10 mouse cellular contexts compared by ENCODE assay signal in the genomic region with DNA sequence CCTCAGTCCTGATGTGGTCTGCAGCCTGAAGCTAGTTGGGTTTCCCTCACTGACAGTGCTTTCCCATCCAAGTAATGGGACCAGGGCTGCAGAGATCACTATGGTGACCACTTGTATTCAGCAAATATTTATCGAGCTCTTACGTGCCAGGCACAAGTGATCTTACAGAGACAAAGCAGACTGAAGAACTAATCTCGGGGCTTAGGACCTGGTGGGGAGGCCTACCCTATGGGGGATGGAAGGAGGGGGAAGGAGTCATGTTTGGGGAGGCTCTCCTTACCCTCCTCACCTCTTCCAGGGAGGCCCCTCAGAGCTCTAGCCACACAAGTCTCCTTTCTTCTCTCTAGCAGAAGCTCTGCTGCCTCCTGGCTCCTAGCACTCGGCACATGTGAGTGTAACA. TPM values are rescaled to one million over a fixed set of nuclear protein-coding genes. Genes with fewer than 3 reads are reported as not detected.
DNase-seq lines count a peak whose midpoint lies in the region; ATAC-seq and TF ChIP-seq lines count a peak whose summit lies in the region.
"Had no signal": no experiment of that assay in that cellular context is flagged by ENCODE, and none has a peak within 500 bp of the region (broad histone marks: within the 10 kb centered on the region; RNA-seq: fewer than 3 reads in every experiment).

No protein-coding gene starts in this region.

- no peak overlapping the region for H3K4me3 ChIP-seq in kidney, embryonic 16.5 days (ENCODE audit: low read length)
- H3K4me3 ChIP-seq in midbrain, embryonic 11.5 days (ENCODE audit: low read depth, low read length): no peak overlapping the region
- H3K4me3 ChIP-seq in midbrain, embryonic 13.5 days (replicated peaks): no peak overlapping the region
- H3K4me3 ChIP-seq in intestine, postnatal 0 days (ENCODE audit: low read depth, low read length): no peak overlapping the region
- H3K4me3 ChIP-seq: embryonic facial prominence, embryonic 15.5 days; forebrain, embryonic 15.5 days had no signal

- peak overlapping the region; percentile 52 for H3K27ac ChIP-seq in kidney, embryonic 16.5 days (ENCODE audit: low read length)
- H3K27ac ChIP-seq in midbrain, embryonic 11.5 days (ENCODE audit: low read depth, low read length): no peak overlapping the region
- no peak overlapping the region for H3K27ac ChIP-seq in midbrain, embryonic 13.5 days
- H3K27ac ChIP-seq in intestine, postnatal 0 days (ENCODE audit: low read depth, low read length): 0 out of 2 replicates have a peak overlapping the region, but pooled peaks have one; percentile 46
- H3K27ac ChIP-seq: embryonic facial prominence, embryonic 15.5 days; forebrain, embryonic 15.5 days; hindbrain, postnatal 0 days had no signal

- peaks cover 20% of the 10 kb centered on the region for H3K4me1 ChIP-seq in kidney, embryonic 16.5 days (ENCODE audit: insufficient read depth, low read length)
- peaks cover 11% of the 10 kb centered on the region for H3K4me1 ChIP-seq in midbrain, embryonic 11.5 days (ENCODE audit: control insufficient read depth, insufficient read depth, low read length)
- H3K4me1 ChIP-seq in midbrain, embryonic 13.5 days (replicated peaks): peaks cover 33% of the 10 kb centered on the region
- peaks cover 18% of the 10 kb centered on the region for H3K4me1 ChIP-seq in intestine, postnatal 0 days (replicated peaks; ENCODE audit: control insufficient read depth, insufficient read depth, low read length)

- ATAC-seq in kidney, embryonic 16.5 days (ENCODE audit: low FRiP score, low TSS enrichment): no peak
- ATAC-seq in midbrain, embryonic 11.5 days (ENCODE audit: low FRiP score): no peak
- no peak for ATAC-seq in midbrain, embryonic 13.5 days
- ATAC-seq in intestine, postnatal 0 days: no peak
- ATAC-seq in megakaryocyte, adult 5-6 weeks (ENCODE audit: poor library complexity, severe bottlenecking): 0 out of 2 replicates have a peak, but pooled peaks have one; percentile 1
- ATAC-seq: forebrain, embryonic 15.5 days; hindbrain, postnatal 0 days had no signal

- H3K9ac ChIP-seq in kidney, embryonic 16.5 days (replicated peaks; ENCODE audit: low read length): no peak overlapping the region
- H3K9ac ChIP-seq in midbrain, embryonic 11.5 days (ENCODE audit: low read length): no peak overlapping the region; the same call in 1 of the 2 replicates
- H3K9ac ChIP-seq in midbrain, embryonic 13.5 days (replicated peaks): no peak overlapping the region
- H3K9ac ChIP-seq in intestine, postnatal 0 days (ENCODE audit: low read depth, low read length): no peak overlapping the region
- H3K9ac ChIP-seq: embryonic facial prominence, embryonic 15.5 days; forebrain, embryonic 15.5 days had no signal

- WGBS in kidney, embryonic 16.5 days: 76% methylated on average over 4 of the region's 4 CpGs
- 23% methylated on average over 4 of the region's 4 CpGs for WGBS in midbrain, embryonic 11.5 days
- 17% methylated on average over 4 of the region's 4 CpGs for WGBS in midbrain, embryonic 13.5 days
- 45% methylated on average over 4 of the region's 4 CpGs for WGBS in intestine, postnatal 0 days

- H3K27me3 ChIP-seq in kidney, embryonic 16.5 days (ENCODE audit: insufficient read depth, low read length): peaks cover 14% of the 10 kb centered on the region
- H3K27me3 ChIP-seq in midbrain, embryonic 11.5 days (ENCODE audit: control insufficient read depth, insufficient read depth, low read length): peaks cover 23% of the 10 kb centered on the region
- H3K27me3 ChIP-seq in midbrain, embryonic 13.5 days: peaks cover 24% of the 10 kb centered on the region
- H3K27me3 ChIP-seq in intestine, postnatal 0 days (replicated peaks; ENCODE audit: control insufficient read depth, insufficient read depth, low read length): peaks cover 6% of the 10 kb centered on the region; the same call in 1 of the 2 replicates

- no peak for TF ChIP-seq CTCF in intestine, postnatal 0 days (IDR thresholded peaks at IDR 0.05; ENCODE audit: low read depth)

- no peak overlapping the region for H3K4me2 ChIP-seq in kidney, embryonic 16.5 days (replicated peaks; ENCODE audit: low read depth, low read length)
- H3K4me2 ChIP-seq in midbrain, embryonic 11.5 days: no peak overlapping the region
- H3K4me2 ChIP-seq in midbrain, embryonic 13.5 days (replicated peaks): no peak overlapping the region
- 0 out of 2 replicates have a peak overlapping the region, but pooled peaks have one; percentile 17 for H3K4me2 ChIP-seq in intestine, postnatal 0 days (replicated peaks; ENCODE audit: low read depth)
- H3K4me2 ChIP-seq: embryonic facial prominence, embryonic 15.5 days; forebrain, embryonic 15.5 days had no signal

- no peaks in the 10 kb centered on the region for H3K9me3 ChIP-seq in kidney, embryonic 16.5 days (ENCODE audit: low read length)
- H3K9me3 ChIP-seq in midbrain, embryonic 11.5 days (ENCODE audit: control insufficient read depth, low read length): no peaks in the 10 kb centered on the region
- H3K9me3 ChIP-seq in midbrain, embryonic 13.5 days: no peaks in the 10 kb centered on the region
- H3K9me3 ChIP-seq in intestine, postnatal 0 days (ENCODE audit: control insufficient read depth): no peaks in the 10 kb centered on the region
- H3K9me3 ChIP-seq: embryonic facial prominence, embryonic 15.5 days; forebrain, embryonic 15.5 days had no signal

- DNase-seq in kidney, adult 18-20 months: no peak
- DNase-seq in midbrain, embryonic 11.5 days (ENCODE audit: low spot score, missing footprints): peak; percentile 82
- DNase-seq in frontal cortex, postnatal 10 days (ENCODE audit: low spot score in 2 of 2): no peak

- no peaks in the 10 kb centered on the region for H3K36me3 ChIP-seq in kidney, embryonic 16.5 days (ENCODE audit: insufficient read depth, low read length)
- no peaks in the 10 kb centered on the region for H3K36me3 ChIP-seq in midbrain, embryonic 11.5 days (ENCODE audit: control insufficient read depth, insufficient read depth, low read length)
- no peaks in the 10 kb centered on the region for H3K36me3 ChIP-seq in midbrain, embryonic 13.5 days
- H3K36me3 ChIP-seq in intestine, postnatal 0 days (ENCODE audit: control insufficient read depth, insufficient read depth): no peaks in the 10 kb centered on the region; the same call in 1 of the 2 replicates
- H3K36me3 ChIP-seq: embryonic facial prominence, embryonic 15.5 days had no signal

RNA-seq across cellular contexts. Expression of a gene that starts 5.0 kb away (rescaled TPM):
- polyA plus RNA-seq in kidney, embryonic 16.5 days (2015; fragmentation: Nextera tagmentation; extraction: Ambion mirVana): 7.4 and 7.7 TPM in 2 replicates
- 3.7 and 4.2 TPM in 2 replicates for polyA plus RNA-seq in midbrain, embryonic 11.5 days (2014; fragmentation: Nextera tagmentation; extraction: Ambion mirVana)
- 17.1 and 17.5 TPM in 2 replicates for polyA plus RNA-seq in midbrain, embryonic 13.5 days (2015; fragmentation: Nextera tagmentation; extraction: Ambion mirVana)
- polyA plus RNA-seq in intestine, postnatal 0 days (2015; fragmentation: Nextera tagmentation; extraction: Ambion mirVana): 3.2 and 3.5 TPM in 2 replicates
- total RNA-seq in megakaryocyte, adult 5-6 weeks (2015): 0.23 and 0.51 TPM in 2 replicates
- total RNA-seq in megakaryocyte, adult 5-6 weeks (2017): 0.94 and 1.2 TPM in 2 replicates

RNA-seq across cellular contexts. Expression of a gene that starts 23.8 kb away (rescaled TPM):
- 11.1 and 12.7 TPM in 2 replicates for polyA plus RNA-seq in kidney, embryonic 16.5 days (2015; fragmentation: Nextera tagmentation; extraction: Ambion mirVana)
- 10.8 and 11.0 TPM in 2 replicates for polyA plus RNA-seq in midbrain, embryonic 11.5 days (2014; fragmentation: Nextera tagmentation; extraction: Ambion mirVana)
- polyA plus RNA-seq in midbrain, embryonic 13.5 days (2015; fragmentation: Nextera tagmentation; extraction: Ambion mirVana): 13.5 and 14.2 TPM in 2 replicates
- polyA plus RNA-seq in intestine, postnatal 0 days (2015; fragmentation: Nextera tagmentation; extraction: Ambion mirVana): 3.4 and 4.6 TPM in 2 replicates
- total RNA-seq in megakaryocyte, adult 5-6 weeks (2015): 8.1 and 8.9 TPM in 2 replicates
- 11.4 and 12.3 TPM in 2 replicates for total RNA-seq in megakaryocyte, adult 5-6 weeks (2017)

RNA-seq across cellular contexts. Expression of a gene that starts 24.9 kb away (rescaled TPM):
- polyA plus RNA-seq in kidney, embryonic 16.5 days (2015; fragmentation: Nextera tagmentation; extraction: Ambion mirVana): 1.7 and 3.1 TPM in 2 replicates
- polyA plus RNA-seq in midbrain, embryonic 11.5 days (2014; fragmentation: Nextera tagmentation; extraction: Ambion mirVana): 1.2 and 1.3 TPM in 2 replicates
- polyA plus RNA-seq in midbrain, embryonic 13.5 days (2015; fragmentation: Nextera tagmentation; extraction: Ambion mirVana): 0.41 and 0.58 TPM in 2 replicates
- polyA plus RNA-seq in intestine, postnatal 0 days (2015; fragmentation: Nextera tagmentation; extraction: Ambion mirVana): 3.4 and 4.1 TPM in 2 replicates
- 15.8 and 16.4 TPM in 2 replicates for total RNA-seq in megakaryocyte, adult 5-6 weeks (2015)
- total RNA-seq in megakaryocyte, adult 5-6 weeks (2017): 9.8 and 10.4 TPM in 2 replicates

Comparison
In these comparisons a context has a peak if more than half of its experiments do, and no peak if none do; other contexts are left out.
1. H3K27ac ChIP-seq: peak in kidney, embryonic 16.5 days (single experiment) and intestine, postnatal 0 days (single experiment); none in midbrain, embryonic 11.5 days (single experiment) and midbrain, embryonic 13.5 days (single experiment).